Mouse (Mus musculus): ENCODE data around the gene Ska2. TPM values are rescaled to one million over a fixed set of nuclear protein-coding genes. Genes with fewer than 3 reads are reported as not detected.

The Ska2 gene
- total RNA-seq (2023) = 10 to 100 TPM; 12.3 to 12.8 TPM

DNA sequence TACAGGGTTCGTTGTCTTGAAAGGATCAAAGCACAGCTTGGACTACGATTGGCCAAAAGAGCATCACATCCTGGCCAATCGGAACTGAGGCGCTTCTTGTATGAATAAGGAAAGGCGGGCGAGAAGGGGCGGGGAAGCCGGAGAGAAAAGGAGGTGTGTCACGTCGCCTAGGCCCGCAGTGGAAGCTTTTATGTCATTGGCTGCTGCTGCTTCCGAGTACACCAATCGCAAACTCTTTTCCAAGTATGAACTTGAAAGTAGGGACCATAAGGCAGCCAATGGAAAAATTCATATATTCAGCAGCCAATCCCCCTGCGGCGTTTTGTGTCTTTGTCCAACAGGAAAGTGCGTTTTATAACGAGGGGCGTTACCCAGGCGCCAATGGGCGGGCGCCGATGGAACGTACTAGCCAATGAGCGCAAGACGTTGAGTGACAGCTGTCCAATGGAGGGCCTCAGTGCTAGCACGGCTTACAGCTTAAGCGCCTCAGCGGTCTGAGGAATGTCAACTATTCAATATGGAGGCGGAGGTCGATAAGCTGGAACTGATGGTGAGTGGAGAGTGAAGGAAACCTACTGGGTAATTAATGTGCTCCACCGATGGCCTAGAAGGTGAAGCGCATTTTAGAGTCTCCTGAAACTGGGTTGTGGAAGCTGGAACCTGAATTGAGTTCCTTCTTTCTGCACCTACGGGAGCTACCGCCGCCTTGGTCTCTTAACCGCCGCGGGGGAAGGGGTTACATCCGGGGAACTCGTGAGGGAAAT is at the start of gene Ska2:
TSS of gene Ska2 (plus strand) at position 480 of the 764 bp plus-strand sequence.

DNA sequence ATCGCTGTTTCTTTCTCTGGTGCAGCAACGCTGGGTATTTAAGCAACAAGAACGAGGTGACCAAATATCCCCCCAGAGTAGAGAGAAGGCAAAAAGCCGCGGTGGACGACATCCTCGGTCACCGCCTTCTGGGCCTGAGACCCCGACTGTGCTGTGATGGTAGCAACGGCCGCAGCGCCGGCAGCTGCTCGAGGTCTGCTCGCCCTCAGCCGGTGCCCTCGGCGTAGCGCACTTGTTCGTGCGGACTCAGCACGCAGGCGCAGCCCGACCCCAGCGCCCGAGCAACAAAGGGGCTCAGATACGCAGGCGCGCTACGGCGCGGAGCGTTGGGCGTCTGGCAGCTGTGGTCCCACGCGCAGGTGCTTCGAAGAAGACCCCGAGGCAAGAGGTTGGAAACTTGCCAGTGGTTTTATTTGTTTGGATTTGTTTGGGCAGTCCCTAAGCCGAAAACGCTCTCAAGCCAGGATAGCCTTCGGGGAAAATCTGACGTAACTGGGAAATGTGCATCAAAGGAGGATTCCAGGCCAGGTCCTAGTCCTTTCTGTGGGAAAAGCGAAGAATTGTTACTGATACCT is 35.1 kb upstream of the Ska2 start, which contains the start of gene Gdpd1:
TSS of gene Gdpd1 (minus strand) at position 197 of the 575 bp plus-strand sequence.

DNA sequence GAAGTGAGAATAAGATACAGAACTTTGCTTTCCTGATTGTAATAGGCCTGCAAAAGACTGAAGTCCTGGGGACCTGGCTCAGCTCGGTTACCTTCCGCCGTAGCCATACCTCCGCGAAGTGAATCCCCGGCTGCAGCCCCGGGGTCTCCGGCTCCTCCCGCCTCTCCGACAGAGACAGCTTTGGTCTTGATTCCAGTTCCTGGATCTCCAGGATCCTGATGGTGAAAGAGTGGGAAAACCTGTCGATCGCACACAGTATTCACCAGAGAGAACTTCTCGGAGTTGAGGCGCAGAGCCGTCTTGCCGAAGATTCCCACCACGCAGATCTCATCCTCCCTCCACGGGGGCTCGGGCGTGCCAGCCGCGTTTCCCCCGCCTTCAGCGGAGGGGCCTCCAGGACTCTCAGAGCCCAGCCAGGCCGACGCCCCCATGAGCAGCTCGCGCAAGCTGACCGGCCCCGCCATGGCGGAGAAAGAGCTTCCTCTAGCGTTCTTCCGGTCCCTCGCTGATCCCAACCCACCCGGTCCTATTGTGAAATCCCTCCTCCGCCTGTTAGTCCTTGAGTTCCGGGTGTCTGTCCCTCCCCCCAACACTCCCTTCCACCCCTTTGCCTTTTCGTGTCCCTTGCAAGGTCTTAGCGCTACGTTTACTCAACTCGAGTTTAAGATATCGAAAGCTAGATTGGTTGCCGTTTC is 22.6 kb upstream of the Ska2 start, which contains the start of gene Smg8:
TSS of gene Smg8 (minus strand) at position 485 of the 695 bp plus-strand sequence.

DNA sequence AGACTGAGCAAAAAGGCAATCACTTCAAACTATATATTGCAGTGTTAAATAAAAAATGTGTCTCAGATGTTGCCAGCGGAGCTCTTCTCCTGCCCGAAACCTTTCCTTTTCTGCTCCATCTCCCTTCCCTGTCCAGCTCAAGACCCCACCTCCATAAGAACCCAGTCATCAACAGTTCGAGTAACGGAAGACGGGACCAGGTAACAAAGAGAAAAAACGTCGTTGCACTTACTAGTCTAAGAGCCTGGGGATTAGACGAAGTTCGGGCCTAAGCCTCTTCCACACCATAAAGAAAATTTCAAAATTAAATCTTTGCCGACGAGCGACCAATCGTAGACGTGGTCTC is 652 bp upstream of the Ska2 start, which contains the start of gene Prr11:
TSS of gene Prr11 (minus strand) at position 300 of the 346 bp plus-strand sequence.

DNA sequence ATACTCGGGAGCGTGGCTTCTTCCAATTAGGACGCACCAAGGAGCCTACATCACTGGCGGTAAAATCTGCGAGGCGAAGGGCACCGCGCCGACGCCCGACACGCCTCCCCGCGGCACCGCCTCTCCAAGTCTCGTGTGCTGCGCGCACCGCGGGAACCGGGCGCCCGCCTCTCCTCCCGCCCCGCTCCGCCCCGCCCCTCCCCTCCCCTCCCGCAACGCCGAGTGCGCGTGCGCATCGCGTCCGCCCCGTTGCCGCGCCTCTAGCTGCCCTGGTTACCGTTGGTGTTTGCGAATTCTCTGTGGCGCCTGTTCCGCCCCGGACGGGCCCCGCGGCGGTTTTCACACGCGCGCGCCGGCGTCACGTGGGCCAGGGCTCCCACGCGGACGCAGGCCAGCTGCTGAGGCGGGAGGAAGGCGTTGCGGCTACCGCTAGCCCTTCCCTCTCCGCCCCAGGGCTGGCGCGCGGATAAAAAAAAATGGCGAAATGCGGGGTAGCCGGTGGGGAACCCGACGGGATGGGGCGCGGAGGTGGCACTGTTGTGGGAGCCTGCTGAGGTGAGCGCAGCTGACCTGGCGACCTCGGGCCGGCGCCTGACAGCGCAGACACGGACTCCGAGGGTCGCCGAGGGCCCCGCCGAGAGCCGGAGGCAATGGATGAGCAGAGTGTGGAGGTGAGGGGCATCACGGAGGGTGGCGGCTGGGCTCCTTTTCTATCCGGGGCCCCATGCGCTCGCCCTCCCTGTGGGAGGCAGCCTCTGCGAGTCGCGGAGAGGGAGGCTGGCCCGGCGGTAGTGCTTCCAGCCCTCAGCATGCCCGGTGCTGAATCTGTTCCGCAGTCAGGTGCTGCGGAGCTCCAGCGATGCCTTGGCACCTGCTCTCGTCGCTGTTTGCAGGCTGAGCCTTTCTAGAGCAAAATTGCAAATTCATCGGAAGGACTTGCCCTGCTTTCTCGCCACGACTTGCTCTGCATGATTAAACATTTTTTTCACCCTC is 18.1 kb downstream of the Ska2 start, which contains the start of gene Trim37:
TSS of gene Trim37 (plus strand) at position 254 of the 993 bp plus-strand sequence.

Other genes with a start within 250 kb of the Ska2 start
- 1 to 10 TPM; 5.6 to 7.5 TPM for gene Ypel2, start 115.5 kb upstream of the Ska2 start, total RNA-seq (2023)
- gene Gdpd1, start 35.2 kb upstream of the Ska2 start, total RNA-seq (2023) = under 1 TPM in 1 of 2 experiments, not detected in 1; 0.62 TPM
- 10 to 100 TPM; 15.2 to 15.7 TPM for gene Smg8, start 22.5 kb upstream of the Ska2 start, total RNA-seq (2023)
- 10 to 100 TPM; 17.8 to 20.6 TPM for gene Prr11, start 526 bp upstream of the Ska2 start, total RNA-seq (2023)
- gene Trim37, start 17.8 kb downstream of the Ska2 start, total RNA-seq (2023) = 10 to 100 TPM; 10.6 to 10.8 TPM
- gene Ppm1e, start 249.8 kb downstream of the Ska2 start, total RNA-seq (2023) = 1 to 10 TPM; 1.1 to 2.2 TPM

All from neutrophil, adult 59 days (primary cell).